Mouse (Mus musculus) thymus, adult 2 months (tissue): ENCODE data around the gene Lipa.

Source experiments
- CTCF ChIP-seq: fragments of 200-500 bp; IDR thresholded peaks from 2 replicates; pipeline ENCODE4 v1.5.1; 2012; ENCODE audit warnings: mild to moderate bottlenecking, control low read depth, low read length, moderate library complexity, borderline replicate concordance; ENCODE audit not compliant: control insufficient read depth, poor library complexity, insufficient read depth; ENCODE audit errors: extremely low read depth
- POLR2A ChIP-seq: fragments of 200-500 bp; IDR thresholded peaks from 2 replicates; pipeline ENCODE4 v1.6.1; 2012; ENCODE audit warnings: mild to moderate bottlenecking, low read length, control low read depth, moderate library complexity; ENCODE audit not compliant: control insufficient read depth, poor library complexity, insufficient read depth; ENCODE audit errors: extremely low read depth

- TF ChIP-seq CTCF: no peak
- TF ChIP-seq POLR2A: no peak
These were observed 7.6 kb downstream of the Lipa start for GRCm38 (mm10) chr19:34519646-34520045.
